Mouse (Mus musculus): ENCODE results near the gene Itpr2.

The Itpr2 gene

GRCm38 (mm10) chr6:146501866-146502804, at the start of gene Itpr2:
Gene Itpr2 (minus strand): TSS chr6:146502223.
- DNase-seq (ENCODE audit: low spot score in 2 of 2), result peak; percentile 69 to 74

DNA sequence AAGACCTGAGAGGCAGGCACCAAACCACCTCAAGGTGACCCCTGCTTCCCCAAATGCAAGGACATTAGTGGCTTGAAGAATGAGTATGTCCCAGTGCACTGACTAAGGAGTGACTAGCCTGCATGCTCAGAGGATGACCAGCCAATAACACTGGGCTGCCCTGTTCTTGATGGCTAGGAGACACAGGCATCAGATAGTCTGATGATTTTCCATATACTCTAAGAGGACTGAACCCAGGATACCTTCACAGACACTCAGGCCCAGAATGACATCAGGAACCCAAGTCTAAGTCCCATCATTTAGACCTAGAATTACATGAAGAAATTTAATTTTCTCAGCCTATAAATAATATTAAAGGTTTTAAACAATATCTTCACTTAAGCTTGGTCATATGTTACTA, 49.3 kb upstream of the Itpr2 start:
- no peak for DNase-seq (ENCODE audit: low spot score in 2 of 2)

GRCm38 (mm10) chr6:146550421-146550820, 48.4 kb upstream of the Itpr2 start:
- DNase-seq (ENCODE audit: low spot score in 2 of 2), result no peak

DNA sequence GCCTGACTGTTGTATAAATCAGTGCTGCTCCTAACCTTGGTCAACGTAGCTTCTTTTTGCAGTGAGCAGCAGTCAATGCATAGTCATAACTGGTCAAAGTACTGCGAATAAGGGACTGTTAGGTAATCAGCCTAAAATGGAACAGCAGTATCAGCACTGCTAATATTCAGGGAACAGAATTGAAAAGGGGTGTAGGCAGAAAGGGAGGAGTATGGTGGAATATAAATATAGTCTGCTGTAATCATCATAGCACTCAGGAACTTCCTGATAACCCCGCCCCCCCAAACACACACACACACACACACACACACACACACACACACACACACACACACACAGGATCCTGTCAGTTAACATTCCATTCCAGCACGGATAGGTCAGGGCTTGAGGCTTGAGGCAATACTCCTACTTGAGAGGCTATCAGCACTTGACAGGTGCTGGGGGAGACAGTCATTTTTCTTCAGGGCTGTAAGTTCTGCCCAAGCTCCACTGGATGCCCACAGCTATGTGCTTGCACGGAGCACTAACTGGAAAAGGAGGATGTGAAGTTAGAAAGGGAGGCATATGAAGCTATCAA, 43.4 kb upstream of the Itpr2 start:
- no peak for DNase-seq (ENCODE audit: low spot score in 2 of 2)

DNA sequence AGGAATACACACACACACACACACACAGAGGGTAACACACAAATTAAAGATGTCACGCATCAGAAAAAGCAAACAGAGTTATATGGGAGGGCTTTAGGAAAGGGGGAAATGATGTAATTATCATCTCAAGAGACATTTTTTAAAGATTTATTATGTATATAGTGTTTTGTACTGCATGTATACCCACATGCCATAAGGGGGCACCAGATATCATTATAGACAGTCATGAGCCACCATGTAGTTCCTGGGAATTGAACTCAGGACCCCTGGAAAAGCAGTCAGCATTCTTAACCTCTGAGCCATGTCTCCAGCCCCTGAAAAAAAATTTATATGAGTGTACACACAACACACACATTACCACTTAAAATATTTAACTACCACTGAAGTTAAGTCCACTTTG, 42.6 kb upstream of the Itpr2 start:
- no peak for DNase-seq (ENCODE audit: low spot score in 2 of 2)

- DNase-seq (ENCODE audit: low spot score in 2 of 2), result no peak
These were observed 38.4 kb upstream of the Itpr2 start for GRCm38 (mm10) chr6:146540386-146540785.

DNA sequence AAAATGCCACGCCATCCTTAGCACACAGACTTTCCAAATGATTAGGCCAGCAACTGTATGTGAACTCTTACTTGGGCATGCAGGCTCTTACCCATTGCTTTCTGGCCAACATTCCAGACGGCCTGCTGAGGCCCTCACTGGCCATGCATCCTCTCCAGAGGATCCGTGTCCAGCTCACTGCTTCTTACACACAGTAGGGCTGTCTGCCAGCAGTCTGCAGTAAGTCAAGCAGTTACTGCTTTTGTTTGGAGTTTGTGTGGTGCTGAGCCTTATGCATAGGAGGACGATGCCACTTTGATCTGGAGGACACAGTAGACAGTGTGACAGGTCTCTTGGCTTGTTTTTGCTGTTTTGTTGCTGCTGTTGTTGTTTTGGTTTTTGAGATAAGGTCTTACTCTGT, 36.6 kb upstream of the Itpr2 start:
- no peak for DNase-seq (ENCODE audit: low spot score in 2 of 2)

DNA sequence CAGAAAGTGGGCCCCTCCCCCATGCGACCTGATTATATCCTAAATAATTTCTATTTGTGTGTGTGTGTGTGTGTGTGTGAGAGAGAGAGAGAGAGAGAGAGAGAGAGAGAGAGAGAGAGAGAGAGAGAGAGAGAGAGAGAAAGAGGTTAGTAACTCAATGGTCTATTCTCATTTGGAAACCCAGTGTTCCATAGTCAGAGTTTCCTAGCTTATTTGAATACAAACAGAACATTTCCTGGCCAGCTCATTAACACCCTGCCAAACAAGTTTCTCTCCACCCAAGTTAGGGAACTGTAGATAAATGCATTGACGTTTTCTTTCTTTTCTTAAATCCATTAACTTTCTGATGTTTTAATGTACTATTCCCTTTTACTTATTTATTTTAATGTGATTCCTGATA, 36.0 kb upstream of the Itpr2 start:
- no peak for DNase-seq (ENCODE audit: low spot score in 2 of 2)

- no peak for DNase-seq (ENCODE audit: low spot score in 2 of 2)
These were observed 35.1 kb upstream of the Itpr2 start for GRCm38 (mm10) chr6:146537111-146537510.

DNA sequence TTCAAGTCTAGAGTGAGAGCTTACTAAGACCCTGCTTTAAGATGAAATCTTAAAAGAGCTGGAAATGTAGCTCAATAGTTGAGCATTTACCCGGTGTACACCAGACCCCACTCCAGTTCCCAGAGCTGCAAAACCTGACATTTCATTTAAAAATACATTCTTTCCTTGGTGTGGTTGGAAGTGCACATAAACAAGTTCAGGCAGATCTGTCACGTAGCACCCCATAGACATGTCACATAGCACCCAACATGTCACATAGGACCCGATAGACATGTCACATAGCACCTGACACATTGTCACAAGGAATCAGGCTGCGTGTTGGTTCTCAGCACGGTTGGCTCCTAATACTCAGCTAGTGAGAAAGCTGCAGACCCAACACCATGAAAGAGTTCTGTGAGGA, 33.5 kb upstream of the Itpr2 start:
- DNase-seq (ENCODE audit: low spot score in 2 of 2), result no peak

- no peak for DNase-seq (ENCODE audit: low spot score in 2 of 2)
These were observed 31.1 kb upstream of the Itpr2 start for GRCm38 (mm10) chr6:146533146-146533545.

DNA sequence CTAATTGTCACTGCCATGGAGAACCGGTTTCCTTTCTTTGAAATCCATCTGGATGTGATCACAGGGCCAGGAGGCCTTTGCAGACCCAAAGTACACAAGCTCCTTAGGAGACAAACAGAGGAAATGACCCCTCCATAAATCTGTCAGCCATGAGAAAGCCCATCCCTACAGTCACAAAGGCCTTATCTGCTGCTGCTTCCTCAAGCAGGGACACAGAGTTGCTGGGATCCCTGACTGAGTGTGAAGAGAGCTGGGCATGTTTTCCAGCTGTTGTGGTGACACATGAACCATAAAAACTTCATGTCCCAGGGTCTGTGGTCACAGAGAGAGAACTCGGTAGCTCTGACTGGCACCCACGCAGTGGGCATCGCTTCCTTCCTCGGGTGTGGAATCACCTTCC, 28.7 kb upstream of the Itpr2 start:
- no peak for DNase-seq (ENCODE audit: low spot score in 2 of 2)

- no peak for DNase-seq (ENCODE audit: low spot score in 2 of 2)
These were observed 28.3 kb upstream of the Itpr2 start for GRCm38 (mm10) chr6:146530363-146530762.

DNA sequence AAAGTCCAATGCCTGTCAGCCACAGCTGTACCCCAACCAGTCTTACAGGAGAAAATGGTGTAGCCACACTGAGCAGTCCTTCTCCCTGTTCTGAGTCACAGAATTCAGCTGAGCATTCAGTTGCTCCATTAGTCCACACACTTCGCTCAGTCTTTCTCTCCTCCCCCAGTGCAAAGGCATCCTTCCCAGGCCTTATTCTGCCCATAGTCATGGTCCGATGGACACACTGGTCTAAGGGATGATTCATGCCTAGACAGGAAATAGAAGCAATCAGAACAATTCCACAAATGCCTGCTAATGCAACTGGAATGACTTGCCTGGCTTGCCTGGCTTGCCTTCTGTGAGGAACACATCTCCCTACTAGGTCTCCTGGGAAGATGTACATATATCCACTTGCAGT, 25.5 kb upstream of the Itpr2 start:
- no peak for DNase-seq (ENCODE audit: low spot score in 2 of 2)

GRCm38 (mm10) chr6:146525500-146525899, 23.5 kb upstream of the Itpr2 start:
- DNase-seq (ENCODE audit: low spot score in 2 of 2), result no peak

GRCm38 (mm10) chr6:146521456-146522245, 19.6 kb upstream of the Itpr2 start:
- DNase-seq (ENCODE audit: low spot score in 2 of 2), result no peak

DNA sequence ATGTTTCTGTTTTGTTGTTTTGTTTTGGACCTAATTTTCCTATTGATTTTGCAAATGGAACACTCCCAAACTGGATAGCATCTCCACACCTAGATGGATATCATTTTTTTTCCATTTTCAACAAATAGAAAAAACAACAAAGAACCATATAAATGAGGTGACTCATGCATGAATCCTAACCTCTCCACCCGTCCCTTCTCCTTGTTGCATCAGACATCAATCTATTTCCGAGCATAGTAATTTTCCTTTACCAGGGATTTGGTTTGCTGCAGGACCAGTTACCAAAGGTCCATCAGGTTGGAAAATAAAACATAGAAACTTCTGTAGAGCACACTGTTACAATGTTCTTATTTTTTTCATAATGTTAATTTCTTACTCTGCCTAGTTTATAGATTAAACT, 17.0 kb upstream of the Itpr2 start:
- DNase-seq (ENCODE audit: low spot score in 2 of 2), result no peak

DNA sequence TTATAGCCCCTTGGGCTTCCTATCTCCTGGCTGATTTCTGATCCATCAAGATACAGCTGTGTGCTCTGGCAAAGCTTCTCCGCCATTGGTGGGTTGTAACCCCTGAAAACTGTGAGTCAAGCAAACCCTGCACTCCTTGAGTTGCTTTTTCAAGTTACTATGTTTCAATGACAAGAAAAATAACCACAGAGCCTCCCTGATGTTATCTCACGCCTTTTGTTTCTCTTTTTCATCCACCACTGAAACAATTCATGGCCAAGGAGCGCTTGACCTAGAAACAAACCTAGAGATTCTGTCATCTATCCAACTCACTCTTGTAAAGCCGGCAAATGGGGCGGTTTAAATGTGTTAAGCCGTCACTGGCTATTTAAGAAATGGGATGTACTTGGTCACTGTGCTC, 13.9 kb upstream of the Itpr2 start:
- DNase-seq (ENCODE audit: low spot score in 2 of 2), result no peak

GRCm38 (mm10) chr6:146514531-146514948, 12.5 kb upstream of the Itpr2 start:
- DNase-seq (ENCODE audit: low spot score in 2 of 2), result no peak

GRCm38 (mm10) chr6:146513899-146514298, 11.9 kb upstream of the Itpr2 start:
- DNase-seq (ENCODE audit: low spot score in 2 of 2), result no peak

GRCm38 (mm10) chr6:146513384-146513783, 11.4 kb upstream of the Itpr2 start:
- DNase-seq (ENCODE audit: low spot score in 2 of 2), result no peak

GRCm38 (mm10) chr6:146511511-146511910, 9.5 kb upstream of the Itpr2 start:
- DNase-seq (ENCODE audit: low spot score in 2 of 2), result no peak

Data from frontal cortex, postnatal 10 days (tissue).